Mouse (Mus musculus) liver, embryonic 16.5 days (tissue): ENCODE measurements around the gene Gm17720. TPM values are rescaled to one million over a fixed set of nuclear protein-coding genes. Genes with fewer than 3 reads are reported as not detected.

Source experiments
- ATAC-seq: fragments of 200-750 bp; cut with Nextera tagmentation; 2 replicates; pipeline ENCODE4 v1.8.0; 2017; ENCODE audit warnings: low read depth, mild to moderate bottlenecking, moderate number of reproducible peaks, moderate library complexity
- H3K27ac ChIP-seq: fragments of 300-500 bp; sonication (generic); 2 replicates; pipeline ENCODE4 v1.5.1; 2014; ENCODE audit warnings: mild to moderate bottlenecking, low read length
- H3K27me3 ChIP-seq: fragments of 300-500 bp; sonication (generic); 2 replicates; pipeline ENCODE4 v1.6.1; 2014; ENCODE audit warnings: low read depth, low read length, mixed read lengths; ENCODE audit not compliant: control insufficient read depth, insufficient read depth
- H3K36me3 ChIP-seq: fragments of 300-500 bp; sonication (generic); 2 replicates; pipeline ENCODE4 v1.6.1; 2014; ENCODE audit warnings: mild to moderate bottlenecking; ENCODE audit not compliant: control insufficient read depth, insufficient read depth
- H3K4me1 ChIP-seq: fragments of 300-500 bp; sonication (generic); 2 replicates; pipeline ENCODE4 v1.6.1; 2014; ENCODE audit warnings: low read depth, low read length, mixed read lengths; ENCODE audit not compliant: control insufficient read depth
- H3K4me2 ChIP-seq: fragments of 300-500 bp; sonication (generic); 2 replicates; pipeline ENCODE4 v1.6.1; 2014; ENCODE audit warnings: low read depth, low read length, mixed read lengths
- H3K4me3 ChIP-seq: fragments of 300-500 bp; sonication (generic); 2 replicates; pipeline ENCODE4 v1.5.1; 2014; ENCODE audit warnings: low read depth, mild to moderate bottlenecking, low read length
- H3K9ac ChIP-seq: fragments of 300-500 bp; sonication (generic); 2 replicates; pipeline ENCODE4 v1.6.1; 2014; ENCODE audit warnings: low read depth, low read length
- H3K9me3 ChIP-seq: fragments of 300-500 bp; sonication (generic); replicated peaks from 2 replicates; pipeline ENCODE4 v1.6.1; 2016; ENCODE audit warnings: low read length; ENCODE audit not compliant: control insufficient read depth
- WGBS: fragments of 180-500 bp; shearing (Covaris S2); extraction: QIAGEN DNeasy Blood & Tissue Kit; methylation state at CpG from one replicate; pipeline ENCODE4 v1.1.7; 2014; ENCODE audit not compliant: insufficient replicate concordance; 5-methylcytosine and 5-hydroxymethylcytosine counted together
- polyA plus RNA-seq: library from polyadenylated mRNA; unstranded; fragments of >200 nt; fragmentation: Nextera tagmentation; extraction: Ambion mirVana; gene quantifications from 2 replicates; pipeline ENCODE4 v1.2.1, GENCODE M21; 2015

The Gm17720 gene
- polyA plus RNA-seq, result not detected in 2 replicates

DNA sequence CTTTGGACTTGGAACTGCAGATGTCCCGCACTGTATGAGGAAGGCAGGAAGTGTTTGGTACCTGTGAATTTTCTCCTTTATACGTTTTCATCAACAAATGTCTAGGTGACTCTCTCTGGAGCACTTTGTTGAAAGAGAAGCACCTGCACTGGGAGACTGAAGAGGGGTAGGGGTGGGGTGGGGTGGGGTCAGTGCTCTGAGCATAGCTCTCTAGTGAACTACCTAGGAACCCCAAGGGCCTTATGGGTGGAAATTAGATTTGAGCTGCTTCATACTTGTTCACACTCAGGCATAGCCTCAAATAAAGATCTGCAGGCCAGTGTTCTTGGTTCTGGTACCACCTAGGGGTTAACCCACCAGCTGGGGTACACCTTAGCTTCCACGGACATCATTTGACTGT, at the start of gene Gm17720:
Gene Gm17720 (minus strand): TSS at position 101 of the 400 bp plus-strand sequence.
- Histone ChIP-seq H3K27me3 (no peaks in the 10 kb centered on the region), H3K9ac (no peak within 1 kb of the TSS), H3K9me3 (no peaks in the 10 kb centered on the region), H3K4me1 (no peaks in the 10 kb centered on the region), H3K36me3 (no peaks in the 10 kb centered on the region), H3K4me2 (no peak within 1 kb of the TSS), H3K27ac (no peak within 1 kb of the TSS), H3K4me3 (no peak within 1 kb of the TSS)
- ATAC-seq, result no peak
- 67% methylated on average over 3 of the region's 3 CpGs for WGBS

GRCm38 (mm10) chr8:110145538-110145937, 43.0 kb upstream of the Gm17720 start:
- Histone ChIP-seq H3K9me3 (no peaks in the 10 kb centered on the region), H3K4me1 (no peaks in the 10 kb centered on the region), H3K36me3 (no peaks in the 10 kb centered on the region), H3K4me2 (no peak overlapping the region), H3K27me3 (no peaks in the 10 kb centered on the region), H3K4me3 (no peak overlapping the region), H3K9ac (no peak overlapping the region), H3K27ac (no peak overlapping the region)
- no peak for ATAC-seq
- WGBS, result 2% methylated on average over 4 of the region's 4 CpGs

DNA sequence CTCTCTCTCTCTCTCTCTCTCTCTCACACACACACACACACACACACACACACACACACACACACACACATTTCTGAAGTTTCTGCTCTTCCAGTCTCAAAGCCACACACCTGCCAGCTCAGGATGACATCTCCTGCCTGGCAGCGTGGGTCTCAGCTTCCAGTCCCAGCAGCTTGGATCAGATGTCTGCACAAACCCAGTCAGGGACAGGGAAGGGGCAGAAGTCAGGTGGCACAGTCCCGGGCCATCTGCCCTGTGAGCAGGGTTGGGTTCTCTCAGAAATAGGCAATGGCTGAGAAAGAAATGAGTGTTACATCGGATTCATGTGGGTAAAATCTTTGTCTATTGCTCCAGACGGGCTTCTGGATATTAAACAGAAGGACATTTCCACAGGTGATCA, 38.2 kb upstream of the Gm17720 start:
- Histone ChIP-seq H3K27ac (no peak overlapping the region), H3K4me2 (no peak overlapping the region), H3K9ac (no peak overlapping the region), H3K27me3 (no peaks in the 10 kb centered on the region), H3K4me3 (no peak overlapping the region), H3K4me1 (no peaks in the 10 kb centered on the region), H3K9me3 (no peaks in the 10 kb centered on the region), H3K36me3 (no peaks in the 10 kb centered on the region)
- no peak for ATAC-seq
- WGBS, result 44% methylated on average over 4 of the region's 4 CpGs

- H3K4me2 ChIP-seq, result no peak overlapping the region
- no peak overlapping the region for H3K27ac ChIP-seq
- H3K9me3 ChIP-seq, result no peaks in the 10 kb centered on the region
- no peaks in the 10 kb centered on the region for H3K27me3 ChIP-seq
- H3K4me3 ChIP-seq, result no peak overlapping the region
- WGBS, result 28% methylated on average over 3 of the region's 3 CpGs
- no peak overlapping the region for H3K9ac ChIP-seq
- H3K4me1 ChIP-seq, result no peaks in the 10 kb centered on the region
- no peaks in the 10 kb centered on the region for H3K36me3 ChIP-seq
- ATAC-seq, result no peak
Measured at GRCm38 (mm10) chr8:110140156-110140555, 37.6 kb upstream of the Gm17720 start.

- Histone ChIP-seq H3K4me1 (no peaks in the 10 kb centered on the region), H3K4me3 (no peak overlapping the region), H3K9ac (no peak overlapping the region), H3K36me3 (no peaks in the 10 kb centered on the region), H3K27me3 (no peaks in the 10 kb centered on the region), H3K27ac (no peak overlapping the region), H3K9me3 (no peaks in the 10 kb centered on the region), H3K4me2 (no peak overlapping the region)
- 62% methylated on average over 7 of the region's 7 CpGs for WGBS
- no peak for ATAC-seq
Measured at GRCm38 (mm10) chr8:110135515-110135914, 33.0 kb upstream of the Gm17720 start.

DNA sequence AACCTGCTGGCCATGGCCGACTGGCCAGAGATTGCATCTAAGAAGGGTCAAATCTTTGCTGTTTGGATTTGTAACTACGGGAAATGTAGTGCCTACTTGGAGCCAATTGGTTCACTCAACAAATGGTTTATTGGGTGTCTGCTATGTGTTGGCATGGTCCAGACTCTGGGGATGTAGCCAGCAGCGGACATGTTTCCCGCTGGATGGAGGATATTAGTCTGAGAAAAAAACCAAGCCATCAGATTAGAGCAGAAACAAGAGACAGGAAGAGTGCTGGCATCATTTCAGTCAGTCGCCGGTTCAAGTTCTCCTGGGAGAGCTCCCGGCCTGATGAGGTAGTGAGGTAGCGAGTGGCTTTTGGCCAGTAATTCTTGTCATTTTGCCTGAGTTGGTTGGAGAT, 31.7 kb upstream of the Gm17720 start:
- H3K27me3 ChIP-seq, result no peaks in the 10 kb centered on the region
- no peak overlapping the region for H3K27ac ChIP-seq
- no peak overlapping the region for H3K9ac ChIP-seq
- no peaks in the 10 kb centered on the region for H3K36me3 ChIP-seq
- no peak overlapping the region for H3K4me2 ChIP-seq
- WGBS, result 75% methylated on average over 8 of the region's 8 CpGs
- no peaks in the 10 kb centered on the region for H3K9me3 ChIP-seq
- H3K4me1 ChIP-seq, result no peaks in the 10 kb centered on the region
- no peak overlapping the region for H3K4me3 ChIP-seq
- no peak for ATAC-seq

- Histone ChIP-seq H3K36me3 (no peaks in the 10 kb centered on the region), H3K4me2 (no peak overlapping the region), H3K9me3 (no peaks in the 10 kb centered on the region), H3K4me1 (no peaks in the 10 kb centered on the region), H3K27ac (no peak overlapping the region), H3K27me3 (no peaks in the 10 kb centered on the region), H3K4me3 (no peak overlapping the region), H3K9ac (no peak overlapping the region)
- no peak for ATAC-seq
- WGBS, result 16% methylated on average over 13 of the region's 13 CpGs
Measured at GRCm38 (mm10) chr8:110130537-110130936, 28.0 kb upstream of the Gm17720 start.

GRCm38 (mm10) chr8:110119715-110120114, 17.2 kb upstream of the Gm17720 start:
- no peak overlapping the region for H3K4me3 ChIP-seq
- ATAC-seq, result no peak
- H3K27ac ChIP-seq, result no peak overlapping the region
- no peaks in the 10 kb centered on the region for H3K36me3 ChIP-seq
- H3K4me1 ChIP-seq, result no peaks in the 10 kb centered on the region
- H3K9me3 ChIP-seq, result no peaks in the 10 kb centered on the region
- no peaks in the 10 kb centered on the region for H3K27me3 ChIP-seq
- H3K4me2 ChIP-seq, result no peak overlapping the region
- 38% methylated on average over 6 of the region's 6 CpGs for WGBS
- no peak overlapping the region for H3K9ac ChIP-seq

DNA sequence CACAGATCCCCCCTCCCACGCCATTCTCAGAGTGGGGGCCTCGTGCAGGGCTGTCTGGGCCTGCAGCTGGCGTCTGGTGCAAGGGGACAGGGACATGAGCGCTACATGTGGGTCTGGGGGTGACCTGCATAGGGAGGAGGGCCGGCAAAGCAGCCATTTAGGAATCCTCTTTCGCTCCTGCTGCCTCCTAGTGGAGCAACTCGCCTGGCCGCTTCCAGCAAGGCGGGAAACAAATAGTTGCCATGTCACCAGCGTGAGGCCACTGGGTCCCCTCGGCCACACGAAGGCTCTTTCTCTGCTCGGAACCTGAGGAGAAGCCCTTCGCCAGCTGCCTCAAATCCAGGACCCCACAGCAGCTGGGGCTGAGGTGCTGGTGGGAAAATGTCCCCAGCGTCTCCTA, 877 bp downstream of the Gm17720 start:
- H3K4me2 ChIP-seq, result no peak overlapping the region
- no peak for ATAC-seq
- WGBS, result 72% methylated on average over 15 of the region's 15 CpGs
- no peaks in the 10 kb centered on the region for H3K9me3 ChIP-seq
- no peak overlapping the region for H3K9ac ChIP-seq
- no peaks in the 10 kb centered on the region for H3K4me1 ChIP-seq
- no peaks in the 10 kb centered on the region for H3K36me3 ChIP-seq
- H3K27ac ChIP-seq, result no peak overlapping the region
- H3K4me3 ChIP-seq, result no peak overlapping the region
- H3K27me3 ChIP-seq, result no peaks in the 10 kb centered on the region
